Mouse (Mus musculus): ENCODE data around the gene Pik3ip1.

- no peak for TF ChIP-seq CTCF (IDR thresholded peaks at IDR 0.05)
- TF ChIP-seq EP300 (IDR thresholded peaks at IDR 0.05) = peak; percentile 93
Measured at GRCm38 (mm10) chr11:3335651-3336216, 5.5 kb downstream of the Pik3ip1 start.

Data from lung, postnatal 0 days (tissue).